Mouse (Mus musculus): ENCODE results near the gene Stat5b.

DNA sequence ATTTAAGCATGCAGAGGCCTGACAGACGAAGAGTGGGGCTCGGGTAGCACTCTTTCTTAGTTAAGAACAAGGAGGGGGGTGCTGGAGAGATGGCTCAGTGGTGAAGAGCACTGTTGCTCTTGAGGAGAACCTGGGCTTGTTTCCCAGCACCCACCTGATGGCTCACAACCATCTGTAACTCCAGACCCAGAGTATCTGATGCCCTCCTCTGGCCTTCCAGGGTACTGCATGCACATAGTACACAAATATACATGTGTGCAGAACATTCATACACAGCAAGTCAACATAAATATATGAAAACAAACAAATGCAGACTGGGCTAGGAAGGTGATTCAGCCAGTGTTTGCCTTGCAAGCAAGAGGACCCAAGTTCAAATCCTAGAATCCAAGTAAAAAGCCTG is 39.4 kb downstream of the Stat5b start:
- TF ChIP-seq POLR2A (IDR thresholded peaks at IDR 0.05; ENCODE audit: insufficient read depth, low read depth, low read length), result no peak
- TF ChIP-seq CTCF (IDR thresholded peaks at IDR 0.05; ENCODE audit: insufficient read depth, low read depth, low read length), result peak; percentile 17; the same call in 1 of the 2 replicates
